Mouse (Mus musculus) midbrain, embryonic 11.5 days (tissue): Measurements from ENCODE around the gene Srp14. TPM values are rescaled to one million over a fixed set of nuclear protein-coding genes. Genes with fewer than 3 reads are reported as not detected.

Source experiments
- ATAC-seq: fragments of 200-750 bp; cut with Nextera tagmentation; 2 replicates; pipeline ENCODE4 v1.8.0; 2017; ENCODE audit warnings: moderate TSS enrichment, moderate library complexity; ENCODE audit not compliant: low FRiP score
- DNase-seq: peaks from one replicate; pipeline ENCODE4 v3.0.0; 2015; ENCODE audit warnings: low spot score; ENCODE audit errors: missing footprints
- H3K27ac ChIP-seq: fragments of 300-500 bp; sonication (generic); 2 replicates; pipeline ENCODE4 v1.5.1; 2014; ENCODE audit warnings: low read depth, low read length
- H3K27me3 ChIP-seq: fragments of 300-500 bp; sonication (generic); 2 replicates; pipeline ENCODE4 v1.6.1; 2014; ENCODE audit warnings: mild to moderate bottlenecking, low read length, moderate library complexity, mixed read lengths; ENCODE audit not compliant: control insufficient read depth, insufficient read depth
- H3K36me3 ChIP-seq: fragments of 300-500 bp; sonication (generic); 2 replicates; pipeline ENCODE4 v1.6.1; 2014; ENCODE audit warnings: mild to moderate bottlenecking, low read length, moderate library complexity, mixed read lengths; ENCODE audit not compliant: control insufficient read depth, insufficient read depth
- H3K4me1 ChIP-seq: fragments of 300-500 bp; sonication (generic); 2 replicates; pipeline ENCODE4 v1.6.1; 2014; ENCODE audit warnings: low read length; ENCODE audit not compliant: control insufficient read depth, insufficient read depth
- H3K4me2 ChIP-seq: fragments of 300-500 bp; sonication (generic); 2 replicates; pipeline ENCODE4 v1.6.1; 2014; ENCODE audit warnings: mild to moderate bottlenecking, moderate library complexity
- H3K4me3 ChIP-seq: fragments of 300-500 bp; sonication (generic); 2 replicates; pipeline ENCODE4 v1.5.1; 2014; ENCODE audit warnings: low read depth, low read length
- H3K9ac ChIP-seq: fragments of 300-500 bp; sonication (generic); 2 replicates; pipeline ENCODE4 v1.6.1; 2014; ENCODE audit warnings: low read length
- H3K9me3 ChIP-seq: fragments of 300-500 bp; sonication (generic); 2 replicates; pipeline ENCODE4 v1.6.1; 2016; ENCODE audit warnings: low read length; ENCODE audit not compliant: control insufficient read depth
- WGBS: fragments of 180-500 bp; shearing (Covaris S2); extraction: QIAGEN DNeasy Blood & Tissue Kit; methylation state at CpG from one replicate; pipeline ENCODE4 v1.1.7; 2014; 5-methylcytosine and 5-hydroxymethylcytosine counted together
- polyA plus RNA-seq: library from polyadenylated mRNA; unstranded; fragments of >200 nt; fragmentation: Nextera tagmentation; extraction: Ambion mirVana; gene quantifications from 2 replicates; pipeline ENCODE4 v1.2.1, GENCODE M21; 2014

Srp14 gene
- polyA plus RNA-seq, 1 experiment from 2014 or later, result 293 TPM

GRCm38 (mm10) chr2:118457029-118457428 is 22.5 kb downstream of the Srp14 start:
- Histone ChIP-seq H3K27me3 (no peaks in the 10 kb centered on the region), H3K4me1 (no peaks in the 10 kb centered on the region), H3K27ac (no peak overlapping the region), H3K9ac (no peak overlapping the region), H3K4me2 (no peak overlapping the region), H3K36me3 (peaks cover 2% of the 10 kb centered on the region; the same call in 1 of the 2 replicates), H3K4me3 (no peak overlapping the region), H3K9me3 (no peaks in the 10 kb centered on the region)
- no peak for DNase-seq
- 91% methylated on average over 3 of the region's 3 CpGs for WGBS
- ATAC-seq, result no peak

DNA sequence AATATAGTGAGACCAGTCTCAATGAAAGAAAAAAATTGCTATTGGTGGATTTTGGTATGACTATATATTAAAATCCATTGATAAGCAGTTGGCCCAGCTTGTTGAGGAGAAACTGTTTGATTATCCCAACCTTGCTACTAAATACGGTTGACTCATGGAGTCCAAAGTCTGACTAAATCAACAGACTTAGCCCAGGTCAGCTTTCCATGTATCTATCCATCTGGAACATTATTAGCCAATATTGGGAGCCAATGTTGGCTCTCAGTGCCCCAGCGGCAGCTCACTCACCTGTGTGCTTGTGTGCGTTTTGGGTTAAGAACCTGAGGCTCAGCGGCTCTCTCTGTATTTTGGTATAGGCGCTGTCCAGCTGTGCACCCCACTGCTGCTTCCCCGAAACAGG is 28.5 kb downstream of the Srp14 start:
- DNase-seq (no peak), ATAC-seq (no peak)
- H3K36me3 ChIP-seq, result peaks cover 3% of the 10 kb centered on the region; the same call in 1 of the 2 replicates
- H3K9ac ChIP-seq, result no peak overlapping the region
- H3K4me1 ChIP-seq, result peaks cover 3% of the 10 kb centered on the region
- no peaks in the 10 kb centered on the region for H3K9me3 ChIP-seq
- no peak overlapping the region for H3K27ac ChIP-seq
- WGBS, result 87% methylated on average over 6 of the region's 6 CpGs
- H3K4me3 ChIP-seq, result no peak overlapping the region
- no peak overlapping the region for H3K4me2 ChIP-seq
- no peaks in the 10 kb centered on the region for H3K27me3 ChIP-seq

GRCm38 (mm10) chr2:118448181-118448580 is 31.3 kb downstream of the Srp14 start:
- peaks cover 3% of the 10 kb centered on the region; the same call in 1 of the 2 replicates for H3K36me3 ChIP-seq
- no peak for ATAC-seq
- H3K9ac ChIP-seq, result no peak overlapping the region
- H3K4me1 ChIP-seq, result peaks cover 3% of the 10 kb centered on the region
- no peak overlapping the region for H3K4me3 ChIP-seq
- DNase-seq, result no peak
- no peak overlapping the region for H3K27ac ChIP-seq
- no peak overlapping the region for H3K4me2 ChIP-seq
- no peaks in the 10 kb centered on the region for H3K27me3 ChIP-seq
- H3K9me3 ChIP-seq, result no peaks in the 10 kb centered on the region
- 66% methylated on average over 12 of the region's 12 CpGs for WGBS

DNA sequence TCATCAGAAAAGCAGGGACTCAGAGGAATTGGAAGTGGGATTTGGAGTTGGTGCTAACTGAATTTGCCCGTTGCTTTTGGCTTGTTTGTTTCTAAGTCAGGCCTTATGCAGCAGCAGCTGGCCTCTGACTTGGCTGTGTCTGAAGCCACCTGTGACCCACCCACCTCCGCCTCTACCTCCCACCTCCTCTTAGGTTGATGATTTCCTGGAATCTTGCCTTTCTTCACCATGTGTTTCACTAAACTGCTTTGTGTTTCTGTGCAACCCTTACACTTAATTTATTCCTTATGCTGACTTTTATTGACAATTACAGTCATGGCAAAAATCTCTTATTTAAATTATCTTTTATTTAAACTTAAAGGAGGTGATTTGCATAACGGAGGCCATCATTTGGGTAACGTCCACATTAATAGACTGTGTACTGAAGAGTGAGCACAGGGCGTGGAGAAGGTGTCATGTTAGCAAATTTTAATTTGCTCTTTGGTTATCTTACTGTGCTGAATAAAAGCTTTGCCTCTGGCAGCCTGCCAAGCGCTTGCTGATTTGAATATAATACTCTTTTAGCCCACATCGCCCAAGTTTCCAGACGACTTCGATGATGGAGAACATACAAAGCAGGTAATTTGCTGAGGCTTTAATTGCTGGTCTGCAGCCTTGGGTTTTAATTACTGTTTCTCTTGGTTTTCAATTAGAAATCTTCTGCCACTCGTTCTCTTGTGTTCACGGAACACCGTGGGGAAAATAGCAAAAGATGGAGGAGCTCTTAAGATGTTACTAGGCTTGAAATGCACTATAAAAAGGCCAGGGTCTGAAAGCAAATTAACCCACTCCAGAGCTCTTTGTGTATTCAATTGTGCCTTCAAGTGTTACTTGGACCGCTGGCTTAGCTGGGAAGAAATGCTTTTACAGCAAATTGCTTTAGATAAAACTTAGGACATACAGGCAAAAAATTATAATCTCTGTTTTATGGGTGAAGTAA is 33.5 kb downstream of the Srp14 start:
- H3K9ac ChIP-seq, result no peak overlapping the region
- ATAC-seq, result no peak
- DNase-seq, result no peak
- H3K27me3 ChIP-seq, result no peaks in the 10 kb centered on the region
- no peaks in the 10 kb centered on the region for H3K36me3 ChIP-seq
- no peak overlapping the region for H3K4me3 ChIP-seq
- H3K9me3 ChIP-seq, result no peaks in the 10 kb centered on the region
- H3K4me2 ChIP-seq, result no peak overlapping the region
- H3K4me1 ChIP-seq, result peaks cover 3% of the 10 kb centered on the region
- H3K27ac ChIP-seq, result no peak overlapping the region
- 86% methylated on average over 13 of the region's 13 CpGs for WGBS

GRCm38 (mm10) chr2:118442723-118443122 is 36.8 kb downstream of the Srp14 start:
- no peaks in the 10 kb centered on the region for H3K27me3 ChIP-seq
- WGBS, result 92% methylated on average over 4 of the region's 4 CpGs
- DNase-seq (no peak), ATAC-seq (no peak)
- no peak overlapping the region for H3K4me3 ChIP-seq
- no peak overlapping the region for H3K27ac ChIP-seq
- no peak overlapping the region for H3K9ac ChIP-seq
- no peaks in the 10 kb centered on the region for H3K36me3 ChIP-seq
- no peaks in the 10 kb centered on the region for H3K4me1 ChIP-seq
- no peaks in the 10 kb centered on the region for H3K9me3 ChIP-seq
- H3K4me2 ChIP-seq, result no peak overlapping the region

GRCm38 (mm10) chr2:118442172-118442571 is 37.3 kb downstream of the Srp14 start:
- no peak overlapping the region for H3K9ac ChIP-seq
- DNase-seq (no peak), ATAC-seq (no peak)
- no peaks in the 10 kb centered on the region for H3K9me3 ChIP-seq
- no peaks in the 10 kb centered on the region for H3K36me3 ChIP-seq
- 90% methylated on average over 5 of the region's 5 CpGs for WGBS
- no peaks in the 10 kb centered on the region for H3K4me1 ChIP-seq
- H3K27ac ChIP-seq, result no peak overlapping the region
- H3K4me2 ChIP-seq, result no peak overlapping the region
- no peaks in the 10 kb centered on the region for H3K27me3 ChIP-seq
- no peak overlapping the region for H3K4me3 ChIP-seq

- Histone ChIP-seq H3K36me3 (peaks cover 11% of the 10 kb centered on the region; the same call in 1 of the 2 replicates), H3K27ac (no peak overlapping the region), H3K9me3 (no peaks in the 10 kb centered on the region), H3K4me1 (no peaks in the 10 kb centered on the region), H3K4me2 (no peak overlapping the region), H3K9ac (no peak overlapping the region), H3K27me3 (no peaks in the 10 kb centered on the region), H3K4me3 (no peak overlapping the region)
- no peak for ATAC-seq
- 64% methylated on average over 5 of the region's 5 CpGs for WGBS
- DNase-seq, result peak; percentile 86
These were observed 47.9 kb downstream of the Srp14 start for GRCm38 (mm10) chr2:118431589-118431988.

GRCm38 (mm10) chr2:118430630-118431029 is 48.9 kb downstream of the Srp14 start:
- Histone ChIP-seq H3K4me1 (no peaks in the 10 kb centered on the region), H3K27ac (no peak overlapping the region), H3K27me3 (no peaks in the 10 kb centered on the region), H3K4me2 (no peak overlapping the region), H3K9ac (no peak overlapping the region), H3K4me3 (no peak overlapping the region), H3K36me3 (peaks cover 8% of the 10 kb centered on the region; the same call in 1 of the 2 replicates), H3K9me3 (no peaks in the 10 kb centered on the region)
- DNase-seq (no peak), ATAC-seq (no peak)
- 78% methylated on average over 16 of the region's 16 CpGs for WGBS

DNA sequence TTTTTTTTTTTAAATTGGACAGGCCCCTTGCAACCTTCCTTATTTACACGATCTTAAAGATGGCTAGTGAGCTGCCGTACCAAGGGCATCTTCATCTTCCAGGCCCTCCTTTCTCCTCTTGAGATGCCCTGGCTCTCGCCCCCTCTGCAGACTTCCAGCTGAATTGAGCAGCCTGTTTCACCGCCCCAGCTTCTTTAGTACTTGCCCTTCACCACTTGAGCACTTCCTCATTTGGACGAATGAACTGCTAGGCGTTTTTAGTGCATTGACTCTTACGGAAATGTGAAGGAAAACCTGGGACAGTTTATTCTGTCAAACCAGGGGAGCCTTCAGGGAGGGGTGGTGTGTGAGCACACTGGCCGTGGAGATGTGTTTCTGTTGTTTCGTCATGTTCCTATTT is 50.2 kb downstream of the Srp14 start:
- H3K9ac ChIP-seq, result no peak overlapping the region
- H3K4me3 ChIP-seq, result no peak overlapping the region
- peaks cover 5% of the 10 kb centered on the region; the same call in 1 of the 2 replicates for H3K36me3 ChIP-seq
- no peak overlapping the region for H3K4me2 ChIP-seq
- H3K9me3 ChIP-seq, result no peaks in the 10 kb centered on the region
- no peak overlapping the region for H3K27ac ChIP-seq
- 85% methylated on average over 9 of the region's 9 CpGs for WGBS
- DNase-seq (no peak), ATAC-seq (no peak)
- H3K27me3 ChIP-seq, result no peaks in the 10 kb centered on the region
- H3K4me1 ChIP-seq, result no peaks in the 10 kb centered on the region
